Mouse (Mus musculus) heart, postnatal 10 days (tissue): Measurements from ENCODE around the gene Kcne3. TPM values are rescaled to one million over a fixed set of nuclear protein-coding genes. Genes with fewer than 3 reads are reported as not detected.

ENCODE experiments used
- DNase-seq, 2 experiments: peaks; one replicate each; pipeline ENCODE4 v3.0.0; 2021
- intact Hi-C: fragments of 180-260 bp; cut with DNase I; formaldehyde crosslinking; loops from one replicate; pipeline ENCODE4 v1.15.1; 2025
- total RNA-seq, 2 experiments: library from RNA; stranded (reverse); gene quantifications; 2 replicates each; pipeline ENCODE4 v1.2.3; 2021

Gene Kcne3
- total RNA-seq: 1 to 10 TPM in 1 of 2 experiments, under 1 TPM in 1; 0.99 to 2.0 TPM

DNA sequence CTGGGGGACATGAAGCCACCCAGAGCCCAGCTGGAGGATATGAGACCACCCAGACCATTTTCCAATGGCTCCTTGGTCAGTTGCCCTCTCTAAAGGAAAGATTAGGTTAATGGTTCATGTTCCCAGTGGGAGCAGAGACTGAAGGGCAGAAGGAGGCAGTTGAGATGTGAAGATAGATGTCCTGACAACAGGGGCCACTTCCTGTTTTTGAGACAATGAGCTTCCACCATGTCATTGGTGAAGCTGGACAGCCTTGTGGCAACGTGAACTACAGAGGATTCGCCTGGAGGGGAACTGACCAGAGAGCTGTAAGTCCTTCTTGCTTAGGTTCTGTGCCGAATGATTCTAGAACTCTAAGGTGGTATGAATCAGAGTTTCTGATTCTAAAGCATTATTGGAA, at the start of gene Kcne3:
Kcne3 (plus strand) TSS at position 234 of the 400 bp plus-strand sequence.
- DNase-seq: no peak
- intact Hi-C loops: no loop called here

DNA sequence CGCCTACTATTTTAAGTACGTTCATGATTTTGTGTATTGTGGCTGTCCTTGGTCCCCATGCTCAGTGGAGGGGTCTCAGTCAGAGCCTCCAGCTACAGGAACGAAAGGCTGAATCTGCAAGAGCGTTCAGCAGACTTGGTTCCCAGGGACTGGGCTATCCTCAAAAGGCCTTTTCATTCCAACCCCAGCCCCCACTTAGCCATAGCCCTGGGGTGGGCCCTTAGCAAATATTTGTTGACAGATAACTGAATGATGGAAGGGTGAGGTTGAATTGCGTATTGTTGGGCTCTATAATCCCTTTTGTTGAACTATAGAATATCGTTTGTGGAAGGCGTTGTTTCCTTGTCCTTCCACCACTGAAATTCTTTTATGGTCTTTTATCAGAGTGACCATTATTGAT, 49.8 kb upstream of the Kcne3 start:
- intact Hi-C loops: no loop called here
- DNase-seq: no peak

DNA sequence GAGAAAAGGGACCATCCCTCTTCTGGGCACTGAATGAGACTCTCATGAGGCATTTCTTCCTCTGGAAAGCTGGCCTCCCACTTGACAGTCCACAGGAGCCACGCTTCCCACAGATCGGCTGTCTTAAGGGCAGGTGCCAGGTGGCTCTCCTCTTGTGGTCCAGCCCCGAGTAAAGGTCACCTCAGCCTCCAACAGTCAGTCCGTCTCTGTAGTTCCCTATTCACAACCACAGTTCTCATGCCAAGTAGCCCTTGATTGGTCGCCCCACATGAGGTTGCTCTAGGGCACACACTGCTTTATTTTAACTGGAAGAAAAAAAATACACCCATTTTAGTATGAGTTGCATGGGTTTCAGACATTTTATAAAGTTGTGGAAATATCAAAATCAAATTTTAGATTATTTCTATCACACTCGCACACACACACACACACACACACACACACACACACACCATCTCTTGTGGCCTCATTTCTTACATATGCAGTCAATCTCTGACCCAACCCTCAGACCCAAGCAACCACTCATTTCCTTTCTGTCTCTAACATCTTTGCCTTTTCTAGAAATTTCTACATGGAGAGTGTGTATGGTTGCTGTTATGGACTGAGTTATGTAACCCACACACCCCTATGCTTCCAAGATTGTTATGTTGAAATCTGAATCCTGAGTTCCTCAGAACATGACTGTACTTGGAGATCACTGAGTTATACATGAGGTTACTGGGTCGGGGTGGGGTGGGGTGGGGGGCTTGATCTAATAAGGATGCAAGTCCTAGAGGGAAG, 47.9 kb upstream of the Kcne3 start:
- no peak for DNase-seq
- intact Hi-C loops: no loop called here

DNA sequence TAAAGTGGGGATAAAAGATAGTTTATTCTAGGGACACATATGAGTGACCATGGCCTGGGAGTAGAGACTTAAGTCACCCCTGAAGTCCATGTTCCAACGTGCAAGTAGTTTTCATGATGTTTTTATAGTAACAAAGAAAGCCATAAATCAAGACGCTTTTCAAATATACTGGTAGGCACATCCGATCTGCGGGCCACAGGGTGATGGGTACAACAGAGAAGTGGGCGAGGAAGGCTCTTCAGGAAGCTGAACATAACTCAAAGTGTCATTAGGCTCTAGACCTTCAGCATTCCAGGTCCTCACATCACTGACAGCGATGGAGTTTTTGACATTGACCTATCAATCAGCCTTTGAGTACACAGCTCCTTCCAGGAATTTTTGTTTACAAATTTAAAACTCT, 45.7 kb upstream of the Kcne3 start:
- DNase-seq: no peak
- intact Hi-C loops: no loop called here

DNA sequence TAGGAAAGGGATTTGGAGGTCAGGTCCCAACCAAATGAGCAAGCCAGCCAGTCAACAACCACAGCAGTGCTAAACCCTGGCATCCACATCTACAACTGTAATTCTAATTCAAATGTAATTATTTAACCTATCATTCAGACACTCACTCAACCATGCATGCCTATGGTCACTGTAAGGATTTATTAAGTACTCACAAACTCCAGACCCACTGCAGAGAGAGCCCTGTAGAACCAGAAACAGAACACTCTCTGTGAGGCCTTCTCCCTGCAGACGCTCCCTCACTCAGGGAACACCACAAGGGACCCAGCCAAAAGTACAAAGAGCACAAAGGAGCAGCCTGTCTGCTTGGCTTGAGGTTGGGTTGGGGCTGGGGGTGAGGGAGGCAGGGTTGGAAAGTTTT, 43.9 kb upstream of the Kcne3 start:
- intact Hi-C loops: no loop called here
- no peak for DNase-seq

DNA sequence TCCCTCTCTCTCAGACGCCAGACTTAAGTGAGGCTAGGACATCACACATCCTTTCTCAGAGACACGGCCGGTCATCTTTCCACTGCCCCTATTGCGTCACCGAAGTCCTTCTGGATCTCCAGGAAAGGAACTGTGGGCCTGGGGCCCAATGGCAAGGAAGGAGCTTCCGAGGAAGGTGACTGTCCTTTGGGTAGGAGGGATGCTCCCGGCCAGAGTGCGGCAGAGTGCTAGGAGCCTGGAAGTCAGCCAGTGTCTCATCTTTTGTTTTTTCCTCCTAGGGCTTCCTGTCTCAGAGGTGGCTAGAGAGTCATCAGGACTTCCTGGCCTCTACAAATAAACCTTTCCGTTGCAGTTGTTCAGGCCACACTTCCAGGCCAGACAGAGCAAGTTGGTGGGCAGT, 39.3 kb upstream of the Kcne3 start:
- intact Hi-C loops: no loop called here
- DNase-seq: peak; percentile 31 to 36

DNA sequence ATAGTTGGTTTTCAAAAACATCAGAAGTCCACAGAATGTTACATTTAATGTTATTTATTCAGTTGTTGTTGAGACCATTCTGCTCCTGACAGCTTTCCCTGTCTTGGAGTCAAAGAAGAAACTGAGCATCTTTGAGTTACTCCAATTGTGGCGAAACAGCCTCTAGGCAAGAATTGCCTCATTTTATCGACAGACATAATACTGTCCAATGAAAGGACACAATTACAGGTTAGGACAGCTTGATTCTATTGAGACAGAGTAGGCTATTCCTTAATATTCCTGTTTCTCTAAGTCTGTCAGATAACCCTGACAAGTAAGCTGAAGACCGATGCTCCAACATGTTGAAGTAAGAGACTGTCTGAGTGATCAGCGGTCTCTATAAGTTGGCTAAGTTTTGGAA, 38.2 kb upstream of the Kcne3 start:
- intact Hi-C loops: no loop called here
- no peak for DNase-seq

DNA sequence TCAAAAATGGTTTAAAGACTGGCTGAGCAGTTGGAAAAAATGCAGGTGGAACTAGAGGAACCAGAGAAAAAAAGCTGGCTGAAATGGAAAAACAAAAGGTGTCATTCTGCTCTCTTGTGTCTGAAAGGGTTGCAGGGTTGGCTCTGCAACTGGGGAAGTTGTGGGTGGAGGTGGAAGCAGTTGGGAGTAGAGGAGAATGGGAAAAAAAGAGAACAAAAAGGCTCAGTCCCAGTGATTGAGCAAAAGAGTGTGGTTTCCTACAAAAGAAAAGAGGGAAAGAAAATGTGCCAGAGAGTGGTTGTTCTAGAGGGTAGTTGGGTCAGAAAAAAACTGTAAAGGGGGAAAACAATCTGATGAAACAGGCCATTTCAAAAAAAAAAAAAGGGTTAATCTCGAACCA, 35.7 kb upstream of the Kcne3 start:
- intact Hi-C loops: no loop called here

DNA sequence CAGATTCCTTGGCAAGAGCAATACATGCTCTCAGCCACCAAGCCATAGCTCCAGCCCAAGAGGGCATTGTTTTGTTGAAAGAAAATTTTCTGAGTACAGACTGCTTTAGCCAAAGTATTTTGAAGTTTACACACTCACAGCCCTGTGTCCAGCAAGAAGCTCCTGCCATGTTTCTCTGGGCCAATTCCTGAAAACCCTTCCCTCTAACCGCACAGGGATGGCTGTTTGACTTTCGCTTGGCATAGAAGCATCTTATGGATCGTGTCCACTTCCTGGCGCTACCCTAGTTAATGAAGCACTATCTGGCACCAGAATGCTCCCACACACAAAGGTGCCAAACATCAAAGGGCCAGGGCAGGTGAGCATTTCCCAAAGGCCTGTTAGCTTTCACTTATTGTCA, 27.7 kb upstream of the Kcne3 start:
- intact Hi-C loops: no loop called here
- no peak for DNase-seq

More for the DNA sequence above, 35.7 kb upstream of the Kcne3 start:
- no peak for DNase-seq

DNA sequence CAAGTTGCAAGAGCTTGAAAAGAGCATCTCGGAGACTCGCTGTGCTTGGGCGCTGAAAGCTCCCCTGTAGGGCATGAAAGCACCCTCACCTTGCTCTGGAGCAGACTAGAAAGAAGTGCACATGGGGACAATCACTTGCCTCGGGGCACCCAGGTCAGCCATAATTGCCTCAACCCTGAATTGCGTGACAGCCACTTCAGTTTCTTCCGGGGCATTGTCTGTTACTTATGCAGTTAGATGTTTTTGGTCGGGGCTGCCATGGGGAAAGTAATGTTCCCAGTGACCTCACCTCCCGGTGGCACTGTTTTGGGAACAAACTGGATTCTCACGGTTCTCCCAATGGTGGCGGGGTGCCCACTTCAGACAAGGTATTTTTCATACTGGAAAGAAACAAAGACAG, 26.2 kb upstream of the Kcne3 start:
- intact Hi-C loops: no loop called here
- DNase-seq: no peak

DNA sequence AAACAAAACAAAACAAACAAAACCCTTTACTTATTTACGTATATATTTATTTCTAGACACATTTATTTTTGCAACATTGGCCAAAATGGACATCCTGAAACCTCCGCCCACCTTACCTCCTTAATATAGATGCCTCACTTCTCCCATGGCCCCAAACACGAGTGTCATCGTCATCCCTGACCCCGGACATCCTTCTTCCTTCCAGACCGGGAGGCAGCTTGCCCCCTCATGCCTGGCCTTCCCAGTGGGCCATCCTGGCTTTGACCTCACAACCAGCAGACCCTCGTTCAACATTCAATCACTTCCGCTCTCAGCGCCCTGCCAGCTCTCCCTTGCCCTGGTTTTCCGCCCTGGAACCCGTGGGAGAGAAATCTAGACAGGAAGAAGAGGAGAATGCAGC, 25.7 kb upstream of the Kcne3 start:
- DNase-seq: no peak
- intact Hi-C loops: no loop called here

DNA sequence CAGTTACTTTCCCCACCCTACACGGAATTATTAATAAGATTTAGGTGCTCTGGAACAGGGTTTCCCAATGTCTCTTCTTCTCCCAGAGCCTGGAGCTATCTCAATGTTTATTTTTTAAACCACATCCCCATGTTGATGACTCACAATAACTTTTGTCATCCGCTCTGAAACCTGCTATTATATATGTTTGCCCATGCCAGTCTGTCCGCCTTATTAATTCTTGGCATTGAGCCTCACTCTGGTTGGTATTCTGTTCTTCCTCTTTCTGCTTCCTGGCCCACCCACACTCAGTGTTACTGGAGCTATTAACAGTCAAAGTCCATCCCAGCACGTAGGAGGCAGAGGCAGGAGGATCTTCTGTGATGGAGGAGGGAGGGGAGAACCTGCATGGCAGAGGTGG, 18.6 kb upstream of the Kcne3 start:
- DNase-seq: no peak
- intact Hi-C loops: loop anchor here (2.0 kb wide), 1 partner anchor 29 kb away; no protein-coding TSS in a partner anchor

DNA sequence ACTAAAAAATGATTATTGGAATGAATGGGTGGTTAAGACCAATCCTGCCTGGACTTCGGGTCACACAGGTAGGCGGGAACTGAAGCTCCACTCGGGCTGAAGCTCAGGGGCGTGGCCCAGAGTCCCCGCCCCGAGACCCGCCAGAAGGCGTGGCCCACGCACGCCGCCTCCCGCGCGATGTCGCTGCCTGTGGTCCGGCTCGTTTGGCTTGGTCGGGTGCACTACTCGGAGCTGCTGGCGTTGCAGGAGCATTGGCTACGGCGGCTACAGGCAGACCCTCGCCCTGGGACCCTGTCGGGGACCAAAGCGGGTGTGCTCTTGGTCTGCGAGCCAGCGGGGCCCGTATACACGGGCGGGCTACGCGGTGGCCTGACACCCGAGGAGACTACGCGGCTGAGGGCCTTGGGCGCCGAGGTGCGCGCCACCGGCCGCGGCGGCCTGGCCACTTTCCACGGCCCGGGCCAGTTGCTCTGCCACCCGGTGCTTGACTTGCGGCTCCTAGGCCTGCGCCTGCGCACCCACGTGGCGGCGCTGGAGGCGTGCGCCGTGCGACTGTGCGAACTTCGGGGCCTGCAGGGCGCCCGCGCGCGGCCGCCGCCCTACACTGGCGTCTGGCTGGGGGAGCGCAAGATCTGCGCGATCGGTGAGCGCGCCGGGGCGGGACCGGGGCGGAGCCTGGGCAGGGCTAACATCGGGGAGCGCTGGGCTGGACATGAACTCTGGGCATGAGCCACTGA, 17.0 kb upstream of the Kcne3 start, which contains the start of gene Lipt2:
Lipt2 (plus strand) TSS at position 173 of the 737 bp plus-strand sequence.
- intact Hi-C loops: loop anchor here (2.0 kb wide), 1 partner anchor 28 kb away; no protein-coding TSS in a partner anchor
- peak; percentile 94 for DNase-seq

DNA sequence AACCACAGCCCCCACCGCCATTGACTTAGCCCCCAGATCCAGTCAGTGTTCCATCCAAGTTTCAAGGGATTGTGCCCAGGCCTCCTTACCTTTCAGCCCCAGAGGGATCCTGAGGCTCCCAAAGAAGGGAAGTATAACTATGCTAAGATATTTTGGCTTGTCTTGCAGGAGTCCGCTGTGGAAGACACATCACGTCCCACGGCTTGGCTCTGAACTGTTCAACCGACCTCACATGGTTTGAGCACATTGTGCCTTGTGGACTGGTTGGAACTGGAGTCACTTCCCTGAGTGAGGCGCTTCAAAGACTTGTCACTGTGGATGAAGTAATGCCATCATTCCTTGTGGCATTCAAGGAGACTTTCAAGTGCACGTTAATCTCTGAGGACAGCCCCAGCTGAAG, 16.3 kb upstream of the Kcne3 start:
- no peak for DNase-seq
- intact Hi-C loops: no loop called here

DNA sequence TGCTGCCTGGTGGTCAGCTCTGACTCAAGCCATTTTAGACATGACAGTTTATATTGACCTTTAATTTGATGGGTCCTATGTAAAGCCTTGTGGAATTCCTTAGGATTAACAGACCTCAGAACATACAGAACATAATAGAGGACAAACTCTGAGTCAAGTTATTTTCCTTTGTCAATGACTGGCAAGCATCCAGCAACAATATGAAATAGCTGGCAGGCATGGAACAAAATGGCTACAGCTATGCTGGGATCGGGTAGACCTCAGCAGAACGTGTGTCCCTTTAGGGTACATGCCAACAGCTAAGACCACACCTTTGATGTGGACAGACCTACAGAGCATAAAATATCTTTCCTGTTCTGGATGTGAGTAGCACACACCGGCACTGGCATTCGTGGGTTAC, 12.8 kb upstream of the Kcne3 start:
- intact Hi-C loops: no loop called here
- no peak for DNase-seq

DNA sequence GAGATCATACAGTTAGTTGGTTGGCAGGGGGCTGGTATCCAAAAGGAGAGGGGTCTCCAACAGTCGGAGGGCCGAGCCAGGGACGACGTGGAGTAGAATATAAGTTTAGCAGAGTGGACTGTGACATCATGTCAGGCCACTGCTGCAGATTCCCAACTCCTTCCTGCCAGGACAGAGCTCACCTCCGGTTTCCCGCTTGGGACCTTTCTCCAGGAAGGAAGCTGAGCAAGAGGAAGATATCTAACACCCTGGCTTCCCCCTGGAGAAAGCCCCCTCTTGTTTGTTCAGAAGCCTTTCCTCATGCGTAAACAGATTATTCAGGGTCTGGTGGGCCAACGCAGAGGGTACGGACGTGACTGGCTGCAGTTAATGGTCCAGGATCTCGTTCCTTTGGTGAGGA, 7.6 kb upstream of the Kcne3 start:
- intact Hi-C loops: no loop called here
- DNase-seq: peak; percentile 16 to 28

DNA sequence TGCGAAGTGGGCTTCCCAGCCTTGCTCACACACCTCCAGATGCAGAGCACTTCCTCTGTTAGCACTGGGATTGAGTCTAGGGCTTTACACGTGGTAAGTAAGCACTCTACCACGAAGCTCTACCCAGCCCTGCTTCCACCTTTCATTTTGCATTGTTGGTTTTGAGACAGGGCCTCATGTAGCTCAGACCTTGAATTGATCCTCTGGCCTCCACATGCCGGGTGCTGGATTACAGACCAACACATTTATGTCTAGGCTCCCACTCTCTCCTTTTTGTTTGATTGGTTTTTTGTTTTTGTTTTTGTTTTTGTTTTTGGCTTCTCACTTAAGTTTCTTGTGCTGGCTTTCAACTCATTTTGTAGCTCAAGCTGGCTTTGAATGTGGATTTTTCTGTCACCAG, 5.5 kb upstream of the Kcne3 start:
- intact Hi-C loops: no loop called here
- DNase-seq: no peak

DNA sequence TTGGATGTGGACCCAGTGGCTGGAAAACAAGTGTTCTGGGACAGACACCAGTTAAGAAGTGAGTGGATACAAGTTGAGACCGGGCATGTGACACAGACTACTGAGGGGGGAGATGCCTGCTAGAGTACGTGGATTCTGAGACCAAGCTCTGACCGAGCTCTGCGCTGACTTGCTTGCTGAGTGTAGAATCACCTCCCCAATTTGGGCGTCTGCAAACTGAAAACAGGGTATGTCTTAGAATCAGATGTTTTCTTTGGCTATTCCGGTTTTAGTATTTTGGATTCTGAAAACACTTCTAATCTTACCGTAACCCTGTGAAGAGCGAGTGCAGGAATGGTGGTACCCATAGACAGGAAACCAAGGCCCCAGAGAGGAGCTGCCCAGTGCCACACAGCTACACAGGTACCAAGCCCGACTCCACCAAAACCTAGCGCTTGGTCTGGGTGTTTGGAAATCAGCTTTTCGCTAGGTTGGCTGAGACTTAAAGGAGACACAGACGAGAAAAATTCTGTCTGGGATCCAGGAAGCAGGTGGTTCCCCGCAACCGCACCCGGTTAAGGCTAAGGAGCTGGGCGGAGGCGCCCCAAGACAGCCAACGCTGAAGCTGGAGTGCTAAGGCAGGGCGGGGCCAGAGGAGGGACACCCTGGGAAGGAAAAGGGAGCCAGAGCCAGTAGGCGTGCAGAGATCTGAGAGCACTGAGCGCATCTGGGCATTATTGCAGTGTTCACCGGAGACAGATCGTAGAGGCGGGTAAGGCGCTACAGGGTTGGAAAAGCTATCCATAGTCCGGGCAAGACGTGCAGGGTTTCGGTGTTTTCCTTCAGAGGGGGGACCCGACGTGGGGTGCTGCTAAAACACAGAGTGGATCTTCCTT, 2.0 kb downstream of the Kcne3 start:
- peak; percentile 51 to 53 for DNase-seq
- intact Hi-C loops: no loop called here

DNA sequence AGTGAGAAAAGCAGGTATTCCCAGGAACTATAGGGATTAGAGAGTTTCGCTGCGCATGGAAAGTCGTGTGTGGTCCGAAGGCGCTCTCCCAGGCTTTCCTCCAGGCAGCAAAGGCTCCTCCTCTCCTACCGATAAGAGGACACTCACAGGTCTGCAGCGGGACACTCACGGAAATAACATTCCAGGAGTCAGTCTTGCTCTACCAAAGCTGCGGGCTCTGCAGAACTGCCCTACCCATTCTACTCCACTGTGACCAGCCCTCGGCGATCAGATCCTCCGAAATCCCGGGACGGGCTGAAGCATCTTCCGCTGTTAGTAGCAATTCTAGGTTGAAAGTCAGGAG, 2.6 kb downstream of the Kcne3 start:
- DNase-seq: peak in 1 of 2 experiments; percentile 17
- intact Hi-C loops: no loop called here

DNA sequence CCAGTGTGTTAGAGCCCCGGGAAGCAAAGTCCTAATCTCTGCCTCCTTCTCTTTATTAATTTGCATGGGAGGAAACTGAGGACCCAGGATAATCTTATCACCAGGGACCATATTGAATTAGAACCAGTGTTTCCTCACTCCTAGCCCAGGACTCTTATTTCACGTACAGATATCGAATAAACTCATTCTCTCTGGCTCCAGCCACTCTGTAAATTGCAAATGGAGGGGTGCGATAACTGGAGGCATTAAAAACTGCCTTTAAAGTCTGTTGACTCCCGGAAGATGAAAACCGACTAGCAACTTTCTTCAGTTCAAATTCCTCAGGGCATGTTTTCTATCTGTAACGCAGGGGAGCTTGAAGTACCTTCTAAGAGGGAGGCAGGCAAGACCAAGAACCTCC, 3.1 kb downstream of the Kcne3 start:
- intact Hi-C loops: no loop called here
- DNase-seq: no peak

DNA sequence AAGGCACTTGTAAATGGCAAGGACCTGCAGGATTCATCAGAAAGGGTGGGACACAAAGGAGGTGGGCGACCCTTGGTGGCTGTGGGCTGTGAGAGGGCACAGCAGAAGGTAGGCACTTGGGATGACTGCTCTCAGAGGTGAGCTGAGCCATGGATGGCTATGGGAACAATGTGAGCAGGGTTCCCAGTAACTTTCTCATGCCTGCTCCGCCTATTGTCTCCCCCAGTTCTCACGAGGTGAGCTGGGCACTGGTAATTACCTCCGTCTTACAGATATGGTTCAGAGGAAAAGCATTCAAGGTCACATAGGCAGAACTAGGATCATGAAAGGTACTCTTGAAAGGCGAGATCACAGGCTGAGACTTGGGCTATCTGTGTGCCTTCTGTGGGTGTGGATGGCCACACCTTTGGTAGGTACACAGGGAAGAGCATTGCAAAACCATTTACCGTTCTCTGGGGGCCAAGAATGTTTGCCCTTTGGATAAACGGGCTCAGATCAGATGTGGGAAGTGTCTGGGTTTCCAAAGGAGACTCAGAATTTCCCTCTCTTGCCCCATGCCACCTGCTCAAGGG, 3.6 kb downstream of the Kcne3 start:
- no peak for DNase-seq
- intact Hi-C loops: no loop called here
